Mouse (Mus musculus) cerebellum, postnatal 10 days (tissue): ENCODE measurements around the gene Alox12.

Experiments
- DNase-seq, 2 experiments: peaks; one replicate each; pipeline ENCODE4 v3.0.0; 2021; ENCODE audit warnings: mixed read lengths in 2 of 2

Gene Alox12

GRCm38 (mm10) chr11:70239541-70240279 lies 15.4 kb downstream of the Alox12 start, which contains the start of the genes Gm21988 and Rnasek:
TSS of gene Gm21988 (minus strand) at chr11:70239830.
TSS of gene Rnasek (minus strand) at chr11:70239842.
- peak; percentile 83 to 89 for DNase-seq

DNA sequence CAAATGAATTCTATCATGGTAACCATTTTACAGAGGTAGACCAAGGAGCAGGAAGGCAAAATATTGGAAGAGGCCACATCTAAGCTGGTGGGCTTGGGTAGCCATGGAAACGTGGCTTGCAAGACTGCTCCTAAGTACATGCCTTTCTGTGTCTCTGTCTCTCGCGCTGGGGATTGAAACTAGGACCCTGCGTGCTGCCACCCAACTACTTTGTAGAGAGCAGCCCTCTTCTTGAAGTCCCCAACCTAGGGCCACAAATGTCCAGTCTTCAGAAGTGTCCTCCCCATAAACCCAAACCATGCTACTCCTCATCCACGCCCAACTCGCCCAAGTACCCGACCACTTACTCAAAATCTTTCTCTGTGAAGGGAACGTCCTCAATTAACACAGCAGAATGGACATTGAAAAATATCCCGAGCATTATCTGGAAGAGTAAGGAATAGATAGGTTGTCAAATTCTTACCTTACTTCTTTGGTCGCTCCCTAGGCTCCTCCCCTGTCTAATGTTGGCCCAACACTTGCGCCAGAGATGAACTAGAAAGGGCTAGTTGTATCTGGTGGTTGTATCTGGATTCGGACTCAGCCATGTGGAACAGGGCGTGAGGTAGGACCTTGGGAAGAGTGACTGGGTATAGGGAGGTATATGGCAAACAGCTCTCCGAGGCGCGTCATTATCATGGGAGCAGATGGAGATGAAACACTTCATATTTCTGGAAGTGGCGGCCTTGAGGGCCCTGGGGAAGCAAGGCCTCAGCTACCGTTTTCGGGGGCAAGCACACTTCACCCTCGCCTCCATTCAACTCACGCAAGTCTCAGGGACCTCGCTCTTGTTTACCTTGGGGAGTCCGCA lies 16.3 kb downstream of the Alox12 start:
- peak; percentile 36 to 65 for DNase-seq

- DNase-seq: peak; percentile 99
Observed at GRCm38 (mm10) chr11:70237457-70238167, 17.5 kb downstream of the Alox12 start, which contains the start of gene 0610010K14Rik. TSS of gene 0610010K14Rik (minus strand) at chr11:70237914.

DNA sequence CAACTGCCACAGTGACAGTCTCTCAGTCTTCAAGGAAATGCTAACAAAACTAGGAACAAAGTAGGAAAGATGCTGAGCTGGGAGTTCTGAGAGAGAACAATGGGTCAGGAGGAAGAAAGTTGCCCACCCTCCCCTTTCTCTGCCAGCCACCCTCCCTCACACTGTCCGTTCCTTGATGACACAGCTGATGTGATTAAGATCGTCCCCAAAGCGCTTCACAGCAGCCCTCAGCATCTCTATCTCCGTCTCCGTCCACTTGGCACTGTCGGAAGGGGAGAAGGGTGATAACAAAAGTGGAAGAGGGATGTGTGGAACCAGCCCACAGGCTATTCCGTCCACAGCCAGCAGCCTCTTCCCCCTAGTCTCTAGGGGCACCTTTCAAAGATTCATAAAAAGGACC lies 18.4 kb downstream of the Alox12 start:
- peak; percentile 31 to 44 for DNase-seq

DNA sequence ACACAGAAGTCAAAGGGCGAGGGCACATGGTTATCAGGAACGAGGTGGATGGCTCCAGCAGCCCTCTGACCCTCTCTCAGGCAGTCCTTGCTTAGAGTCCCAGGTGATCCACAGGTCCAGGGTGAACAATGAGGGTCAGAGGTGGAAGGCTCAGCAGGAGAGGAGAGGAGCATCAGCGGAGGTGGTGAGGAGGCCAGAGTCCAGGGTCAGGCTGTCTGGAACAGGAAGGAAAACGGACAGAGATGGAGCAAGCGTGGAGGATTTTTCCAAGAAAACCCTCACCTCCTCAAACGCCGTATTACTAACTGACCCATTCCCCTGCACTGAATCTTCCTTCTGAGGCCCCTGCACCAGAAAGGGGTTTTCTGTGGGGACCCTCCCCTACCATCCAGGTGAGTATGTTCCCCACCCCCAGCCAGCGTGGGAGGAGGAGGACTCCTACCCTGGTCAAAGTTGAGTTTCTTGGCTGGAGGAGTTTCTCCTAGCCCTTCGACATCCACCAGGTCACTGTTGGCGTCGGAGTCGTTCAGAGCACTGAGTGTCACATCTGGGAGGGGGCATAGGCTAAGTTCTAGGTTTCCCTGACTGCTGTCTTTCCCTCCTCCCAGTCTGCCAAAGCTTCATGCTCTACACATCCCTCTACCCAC lies 19.8 kb downstream of the Alox12 start:
- peak in 1 of 2 experiments; percentile 7 for DNase-seq

- peak in 1 of 2 experiments; percentile 22 for DNase-seq
Observed at GRCm38 (mm10) chr11:70234497-70234896, 20.7 kb downstream of the Alox12 start.

DNA sequence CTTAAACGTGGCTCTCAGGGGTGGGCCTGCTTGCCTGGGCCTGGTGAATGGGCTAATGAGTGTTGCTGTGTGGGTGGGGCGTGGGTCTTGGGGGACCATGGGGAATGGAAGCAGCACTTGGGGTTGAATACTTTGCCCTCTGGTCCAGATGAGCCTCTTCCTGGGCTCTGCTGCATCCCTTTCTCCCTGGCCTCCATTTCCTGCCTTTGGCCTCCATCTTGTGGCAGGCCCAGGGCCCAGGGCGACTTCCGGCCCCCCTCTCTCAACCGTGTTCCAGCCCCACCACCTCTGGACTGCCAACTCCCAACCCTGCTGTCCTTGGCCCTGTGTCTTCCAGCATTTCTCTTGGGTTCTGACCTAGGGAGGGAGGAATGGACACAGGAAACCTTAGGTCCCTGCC lies 21.1 kb downstream of the Alox12 start:
- peak; percentile 60 to 63 for DNase-seq

- DNase-seq: peak; percentile 74 to 79
Observed at GRCm38 (mm10) chr11:70233016-70233415, 22.1 kb downstream of the Alox12 start.

GRCm38 (mm10) chr11:70232546-70232945 lies 22.6 kb downstream of the Alox12 start:
- DNase-seq: peak; percentile 88 to 89

DNA sequence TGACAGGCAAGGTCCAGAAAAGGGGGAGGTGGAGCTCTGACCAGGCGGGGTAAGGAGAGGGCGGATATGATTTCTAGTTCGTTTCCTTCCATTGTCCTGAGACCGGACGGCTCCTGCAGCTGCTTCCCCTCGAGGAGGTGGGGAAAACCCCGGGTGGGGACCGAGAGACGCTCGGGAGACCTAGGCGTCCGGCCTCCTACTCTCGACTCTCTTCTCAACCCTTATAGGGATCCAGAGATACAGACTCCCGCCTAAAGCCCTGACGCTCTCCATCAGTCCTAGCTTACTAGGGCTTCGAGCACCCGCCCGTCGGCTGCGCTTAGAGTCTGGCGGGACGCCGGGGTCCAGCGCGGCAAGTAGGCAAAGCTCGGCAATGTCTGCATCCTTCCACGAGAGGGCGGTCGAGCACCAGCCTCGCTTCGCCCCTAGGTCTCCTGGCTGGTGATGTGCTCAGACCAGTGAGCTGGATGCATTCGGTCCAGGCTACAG lies 24.9 kb downstream of the Alox12 start:
- DNase-seq: peak; percentile 93 to 94

DNA sequence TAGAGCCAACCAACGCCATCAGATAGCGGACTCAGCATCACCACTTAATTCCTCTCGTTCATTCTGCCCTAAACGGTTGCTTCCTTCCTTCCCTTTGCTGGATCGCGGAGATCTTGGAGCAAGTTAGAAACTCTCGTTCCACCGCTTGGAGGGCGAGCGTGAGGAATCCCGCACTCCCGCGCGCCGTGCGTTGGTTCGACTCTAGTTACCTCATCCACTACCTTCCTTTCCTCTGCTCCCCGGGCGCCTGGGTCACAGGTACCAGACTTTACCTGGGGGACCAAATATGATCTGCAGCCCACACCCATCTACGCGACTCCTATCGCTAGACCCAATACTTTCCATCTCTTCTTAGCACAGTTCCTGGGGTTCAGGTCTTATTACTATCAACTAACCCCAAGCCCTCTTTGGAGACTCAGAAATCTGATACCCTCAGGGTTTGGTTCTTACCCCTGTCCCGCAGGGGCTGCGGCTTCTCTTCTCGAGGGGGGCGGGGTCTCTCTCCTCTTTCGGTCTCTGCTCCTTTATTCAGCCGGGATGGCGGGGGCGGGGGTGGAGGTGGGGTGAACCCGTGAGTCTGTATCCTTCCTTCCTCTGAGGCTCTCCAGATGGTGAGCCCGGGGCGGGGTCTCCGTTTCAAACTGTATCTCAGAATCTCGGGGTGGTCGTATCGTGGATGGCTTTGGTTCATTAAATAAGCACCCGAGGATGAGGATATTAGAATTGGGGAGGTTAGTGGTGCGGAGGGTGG lies 25.7 kb downstream of the Alox12 start, which contains the start of gene Bcl6b:
Bcl6b (minus strand) TSS at position 539 of the 751 bp plus-strand sequence.
- peak; percentile 33 to 34 for DNase-seq

- peak; percentile 90 to 91 for DNase-seq
Observed at GRCm38 (mm10) chr11:70228828-70229227, 26.3 kb downstream of the Alox12 start.

GRCm38 (mm10) chr11:70227661-70228245 lies 27.4 kb downstream of the Alox12 start:
- peak in 1 of 2 experiments; percentile 28 for DNase-seq

- DNase-seq: no peak
Observed at GRCm38 (mm10) chr11:70227126-70227525, 28.0 kb downstream of the Alox12 start.

- DNase-seq: no peak
Observed at GRCm38 (mm10) chr11:70226602-70226890, 28.6 kb downstream of the Alox12 start.

DNA sequence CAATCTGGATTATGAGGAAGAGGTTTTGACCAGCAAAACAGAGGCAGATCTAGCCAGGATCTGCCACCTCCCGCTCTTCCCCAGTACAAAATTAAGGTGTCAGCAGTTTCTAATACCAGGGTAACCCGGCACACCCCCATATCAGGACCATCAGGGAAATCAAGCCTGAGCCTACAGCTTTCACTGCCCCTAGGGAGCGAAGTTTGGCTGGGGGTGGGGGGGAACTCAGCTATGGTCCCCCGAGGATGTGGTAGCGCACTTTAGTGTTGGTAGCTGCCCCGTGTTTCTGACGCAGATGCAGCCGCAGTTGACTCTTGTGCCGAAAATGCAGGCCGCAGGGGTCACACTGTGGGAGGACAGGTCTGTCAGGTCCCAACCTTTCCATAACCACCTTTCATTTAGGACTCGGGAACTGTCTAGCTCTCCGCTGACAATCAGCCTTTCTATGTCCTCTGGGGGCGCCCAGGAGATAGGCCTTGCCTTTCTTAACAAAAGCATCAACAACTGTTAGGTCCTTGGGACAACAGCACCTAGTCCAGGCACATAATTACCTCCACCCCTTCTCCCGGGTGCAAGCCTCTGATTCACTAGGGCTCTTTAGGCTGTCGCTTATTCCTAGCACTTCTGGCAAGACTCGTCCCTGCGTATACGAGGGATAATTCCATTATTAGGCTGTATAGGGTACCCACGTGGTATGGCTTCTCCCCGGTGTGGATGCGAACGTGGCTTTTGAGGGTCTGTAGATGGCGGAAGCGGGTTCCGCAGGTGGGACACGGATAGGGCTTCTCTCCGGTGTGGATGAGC lies 29.2 kb downstream of the Alox12 start:
- DNase-seq: peak in 1 of 2 experiments; percentile 16

- no peak for DNase-seq
Observed at GRCm38 (mm10) chr11:70223724-70224123, 31.4 kb downstream of the Alox12 start.

DNA sequence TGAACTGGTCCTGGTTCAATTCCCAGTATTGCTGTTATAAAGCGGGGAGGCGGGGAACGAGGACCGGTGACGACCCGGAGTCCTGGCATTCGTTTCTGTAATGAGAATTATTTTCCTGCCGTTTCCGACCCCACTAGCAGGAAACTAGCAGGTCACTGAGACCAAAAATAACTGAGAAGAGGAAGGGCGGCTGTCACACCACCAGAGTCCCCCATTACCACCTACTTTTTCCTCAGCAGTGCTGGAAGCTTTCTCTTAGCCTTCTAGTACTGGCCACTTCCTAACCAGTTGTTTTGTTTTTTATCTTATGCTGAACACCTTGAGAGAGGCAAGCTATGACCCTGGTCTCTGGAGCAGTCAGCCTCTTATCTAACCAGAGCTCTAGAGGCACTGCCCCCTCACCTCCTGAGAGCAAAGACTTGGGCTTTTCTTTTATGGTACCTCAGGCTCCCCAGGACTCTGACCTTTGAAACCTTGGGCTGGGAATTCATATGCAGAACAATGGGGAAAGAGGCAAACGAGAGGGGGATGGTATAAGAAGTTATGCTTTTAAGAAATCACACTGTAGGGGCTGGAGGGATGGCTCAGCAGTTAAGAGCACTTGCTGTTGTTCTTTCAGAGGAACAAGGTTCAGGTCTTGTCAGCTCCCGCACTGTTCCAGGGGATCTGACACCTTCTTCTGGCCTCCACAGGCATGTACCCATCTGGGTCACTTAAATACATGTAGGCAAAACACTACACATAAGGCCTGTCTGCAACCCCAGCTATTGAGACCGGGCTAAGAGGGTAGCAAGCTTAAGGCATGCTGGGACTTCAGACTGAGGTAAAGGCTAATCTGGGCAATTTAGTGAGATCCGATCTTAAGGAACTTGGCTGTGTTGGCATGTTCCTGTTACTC lies 33.3 kb downstream of the Alox12 start:
- DNase-seq: peak; percentile 51 to 66
